Mouse (Mus musculus) neural tube, embryonic 11.5 days (tissue): ENCODE measurements around the gene Zc3h7b. TPM values are rescaled to one million over a fixed set of nuclear protein-coding genes. Genes with fewer than 3 reads are reported as not detected.
A peak's percentile ranks its signal among the peaks of the same experiment; 100 is the strongest.

ENCODE experiments used
- ATAC-seq: fragments of 200-750 bp; cut with Nextera tagmentation; 2 replicates; pipeline ENCODE4 v1.8.0; 2017; ENCODE audit warnings: moderate number of reproducible peaks, mild to moderate bottlenecking, moderate TSS enrichment, moderate library complexity; ENCODE audit not compliant: insufficient read depth, low FRiP score, low TSS enrichment
- DNase-seq: peaks from one replicate; pipeline ENCODE4 v3.0.0-alpha.2; 2015; ENCODE audit warnings: low spot score
- H3K27ac ChIP-seq: fragments of 300-500 bp; sonication (generic); 2 replicates; pipeline ENCODE4 v1.5.1; 2014; ENCODE audit warnings: low read depth, mild to moderate bottlenecking, low read length
- H3K27me3 ChIP-seq: fragments of 300-500 bp; sonication (generic); 2 replicates; pipeline ENCODE4 v1.6.1; 2014; ENCODE audit warnings: mild to moderate bottlenecking, low read length, mixed read lengths; ENCODE audit not compliant: control insufficient read depth, insufficient read depth
- H3K36me3 ChIP-seq: fragments of 300-500 bp; sonication (generic); 2 replicates; pipeline ENCODE4 v1.6.1; 2014; ENCODE audit warnings: mild to moderate bottlenecking, low read length, moderate library complexity, mixed read lengths; ENCODE audit not compliant: control insufficient read depth, insufficient read depth
- H3K4me1 ChIP-seq: fragments of 300-500 bp; sonication (generic); 2 replicates; pipeline ENCODE4 v1.6.1; 2014; ENCODE audit warnings: low read length, mixed read lengths; ENCODE audit not compliant: control insufficient read depth, insufficient read depth
- H3K4me2 ChIP-seq: fragments of 300-500 bp; sonication (generic); 2 replicates; pipeline ENCODE4 v1.6.1; 2014; ENCODE audit warnings: low read depth, mild to moderate bottlenecking, moderate library complexity
- H3K4me3 ChIP-seq: fragments of 300-500 bp; sonication (generic); 2 replicates; pipeline ENCODE4 v1.5.1; 2014; ENCODE audit warnings: low read depth, low read length
- H3K9ac ChIP-seq: fragments of 300-500 bp; sonication (generic); 2 replicates; pipeline ENCODE4 v1.6.1; 2014; ENCODE audit warnings: mild to moderate bottlenecking, low read length
- H3K9me3 ChIP-seq: fragments of 300-500 bp; sonication (generic); 2 replicates; pipeline ENCODE4 v1.6.1; 2016; ENCODE audit warnings: low read length; ENCODE audit not compliant: control insufficient read depth
- WGBS: fragments of 180-500 bp; shearing (Covaris S2); extraction: QIAGEN DNeasy Blood & Tissue Kit; methylation state at CpG from one replicate; pipeline ENCODE4 v1.1.7; 2014; 5-methylcytosine and 5-hydroxymethylcytosine counted together
- polyA plus RNA-seq: library from polyadenylated mRNA; unstranded; fragments of >200 nt; fragmentation: Nextera tagmentation; extraction: Ambion mirVana; gene quantifications from 2 replicates; pipeline ENCODE4 v1.2.1, GENCODE M21; 2014

Zc3h7b gene
- polyA plus RNA-seq, 1 experiment from 2014 or later, result 48.8 TPM

DNA sequence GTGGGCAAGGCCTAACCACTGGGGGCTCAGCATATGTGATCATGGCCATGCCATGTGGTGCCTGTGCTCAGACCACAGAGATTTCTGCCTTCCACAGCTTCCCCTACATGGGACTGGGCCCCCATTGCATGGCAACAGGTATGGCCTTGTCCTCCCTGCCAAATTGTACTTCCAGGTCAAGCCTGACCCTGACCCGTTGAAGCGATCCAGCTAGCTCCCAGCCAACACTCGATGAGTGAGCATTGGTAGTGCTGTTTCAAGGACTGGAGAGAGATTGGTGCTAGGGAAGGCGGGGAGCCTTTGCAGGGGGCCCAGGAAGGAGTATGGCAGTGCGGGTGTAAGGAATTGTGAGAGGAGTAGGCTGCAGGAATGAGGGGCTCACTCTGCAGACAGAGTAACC, 21.6 kb downstream of the Zc3h7b start:
- no peaks in the 10 kb centered on the region for H3K27me3 ChIP-seq
- no peak for ATAC-seq
- 93% methylated on average over 5 of the region's 5 CpGs for WGBS

DNA sequence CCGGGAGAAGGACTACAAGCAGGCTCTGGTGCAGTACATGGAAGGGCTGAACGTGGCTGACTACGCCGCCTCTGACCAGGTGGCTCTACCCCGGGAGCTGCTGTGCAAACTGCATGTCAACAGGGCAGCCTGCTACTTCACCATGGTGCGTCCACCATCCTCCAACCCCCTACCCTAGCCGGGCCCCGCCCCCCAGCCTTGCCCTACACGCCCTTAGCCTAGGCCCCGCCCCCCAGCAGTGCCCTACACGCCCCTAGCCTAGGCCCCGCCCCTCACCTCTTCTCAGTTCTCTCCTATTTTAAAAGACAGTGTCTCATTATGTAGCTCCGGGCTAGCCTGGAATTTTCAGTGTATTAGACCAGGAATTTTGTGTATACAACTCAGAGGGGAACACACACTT, 24.2 kb downstream of the Zc3h7b start:
- Histone ChIP-seq H3K4me3 (no peak overlapping the region), H3K4me2 (no peak overlapping the region), H3K9ac (no peak overlapping the region), H3K27ac (no peak overlapping the region), H3K36me3 (peaks cover 12% of the 10 kb centered on the region), H3K4me1 (peaks cover 10% of the 10 kb centered on the region; the same call in 1 of the 2 replicates), H3K9me3 (no peaks in the 10 kb centered on the region), H3K27me3 (no peaks in the 10 kb centered on the region)
- ATAC-seq, result no peak
- no peak for DNase-seq
- WGBS, result 47% methylated on average over 13 of the region's 13 CpGs

More for the DNA sequence above, 21.6 kb downstream of the Zc3h7b start:
- Histone ChIP-seq H3K27ac (no peak overlapping the region), H3K4me2 (no peak overlapping the region), H3K4me3 (no peak overlapping the region), H3K9me3 (no peaks in the 10 kb centered on the region), H3K9ac (no peak overlapping the region), H3K36me3 (peaks cover 7% of the 10 kb centered on the region; the same call in 1 of the 2 replicates), H3K4me1 (no peaks in the 10 kb centered on the region)
- DNase-seq, result no peak

DNA sequence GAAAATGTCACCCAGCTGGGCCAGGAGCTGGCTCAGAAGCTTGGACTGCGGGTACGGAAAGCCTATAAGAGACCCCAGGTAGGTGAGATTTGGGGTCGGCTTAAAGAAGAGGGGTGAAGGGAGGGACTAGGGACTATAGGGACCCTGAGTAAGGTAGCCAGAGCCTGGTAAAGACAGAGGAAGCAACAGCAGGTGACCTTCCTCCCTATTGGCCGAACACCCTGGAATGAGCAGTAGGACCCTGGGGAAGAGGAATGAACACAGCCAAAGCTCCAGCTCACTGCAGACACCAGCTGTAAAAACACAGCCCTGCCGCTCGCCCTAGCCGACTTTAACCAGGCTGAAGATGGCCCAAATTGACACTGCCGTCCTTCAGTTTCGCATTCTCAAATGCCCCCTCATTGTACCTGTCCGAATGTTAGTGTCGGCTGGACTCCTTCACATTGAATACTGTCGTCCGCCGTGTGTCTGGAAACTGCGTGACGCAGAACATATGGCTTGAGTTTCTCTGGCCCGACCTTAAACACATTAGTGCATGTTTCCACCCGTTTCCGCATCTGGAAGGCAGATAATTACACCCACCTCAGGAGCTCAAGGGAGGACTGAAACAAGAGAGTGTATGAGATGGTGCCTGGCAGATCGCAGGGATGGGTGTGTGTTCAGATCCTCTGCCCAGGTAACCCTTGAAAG, 27.7 kb downstream of the Zc3h7b start:
- Histone ChIP-seq H3K27ac (no peak overlapping the region), H3K9me3 (no peaks in the 10 kb centered on the region), H3K27me3 (no peaks in the 10 kb centered on the region), H3K4me2 (no peak overlapping the region), H3K4me3 (no peak overlapping the region), H3K36me3 (peaks cover 21% of the 10 kb centered on the region), H3K4me1 (peaks cover 10% of the 10 kb centered on the region; the same call in 1 of the 2 replicates), H3K9ac (no peak overlapping the region)
- 66% methylated on average over 20 of the region's 20 CpGs for WGBS
- ATAC-seq, result no peak
- DNase-seq, result peak; percentile 35

DNA sequence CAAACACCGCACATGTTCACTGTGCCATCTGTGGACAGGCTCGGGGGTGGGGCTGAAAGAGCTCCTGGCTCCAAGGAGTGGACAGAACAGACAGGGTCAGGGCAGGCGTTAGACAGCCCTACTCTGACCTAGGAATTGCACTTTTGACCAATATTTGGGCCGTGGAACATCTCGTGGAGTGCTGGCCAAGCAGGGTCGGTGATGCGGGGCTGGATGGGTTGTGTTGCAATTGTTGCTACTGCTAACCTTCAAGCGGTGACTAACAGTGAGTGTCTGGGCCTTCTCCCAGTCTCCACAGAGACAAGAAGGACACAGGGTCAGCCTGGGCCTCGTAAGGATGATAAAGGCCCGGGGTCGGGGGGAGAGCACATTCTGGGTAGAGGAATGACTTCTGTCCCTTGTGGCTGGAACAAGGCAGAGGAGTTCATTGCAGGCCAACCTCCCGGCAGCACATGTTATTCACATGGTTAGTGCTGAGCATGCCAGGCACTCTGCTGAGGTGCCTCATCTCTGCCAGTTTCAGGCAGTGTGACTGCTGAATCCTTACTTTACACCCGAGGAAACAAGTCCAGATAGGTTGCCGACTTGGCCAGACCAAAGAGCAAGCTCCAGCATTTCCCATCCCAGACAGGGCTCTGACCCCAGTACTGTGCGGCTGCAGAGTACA, 29.8 kb downstream of the Zc3h7b start:
- no peak overlapping the region for H3K4me2 ChIP-seq
- ATAC-seq (no peak), DNase-seq (no peak)
- H3K9ac ChIP-seq, result no peak overlapping the region
- no peak overlapping the region for H3K4me3 ChIP-seq
- H3K9me3 ChIP-seq, result no peaks in the 10 kb centered on the region
- H3K27me3 ChIP-seq, result no peaks in the 10 kb centered on the region
- H3K36me3 ChIP-seq, result peaks cover 34% of the 10 kb centered on the region
- H3K27ac ChIP-seq, result no peak overlapping the region
- H3K4me1 ChIP-seq, result peaks cover 10% of the 10 kb centered on the region; the same call in 1 of the 2 replicates
- 91% methylated on average over 15 of the region's 15 CpGs for WGBS

DNA sequence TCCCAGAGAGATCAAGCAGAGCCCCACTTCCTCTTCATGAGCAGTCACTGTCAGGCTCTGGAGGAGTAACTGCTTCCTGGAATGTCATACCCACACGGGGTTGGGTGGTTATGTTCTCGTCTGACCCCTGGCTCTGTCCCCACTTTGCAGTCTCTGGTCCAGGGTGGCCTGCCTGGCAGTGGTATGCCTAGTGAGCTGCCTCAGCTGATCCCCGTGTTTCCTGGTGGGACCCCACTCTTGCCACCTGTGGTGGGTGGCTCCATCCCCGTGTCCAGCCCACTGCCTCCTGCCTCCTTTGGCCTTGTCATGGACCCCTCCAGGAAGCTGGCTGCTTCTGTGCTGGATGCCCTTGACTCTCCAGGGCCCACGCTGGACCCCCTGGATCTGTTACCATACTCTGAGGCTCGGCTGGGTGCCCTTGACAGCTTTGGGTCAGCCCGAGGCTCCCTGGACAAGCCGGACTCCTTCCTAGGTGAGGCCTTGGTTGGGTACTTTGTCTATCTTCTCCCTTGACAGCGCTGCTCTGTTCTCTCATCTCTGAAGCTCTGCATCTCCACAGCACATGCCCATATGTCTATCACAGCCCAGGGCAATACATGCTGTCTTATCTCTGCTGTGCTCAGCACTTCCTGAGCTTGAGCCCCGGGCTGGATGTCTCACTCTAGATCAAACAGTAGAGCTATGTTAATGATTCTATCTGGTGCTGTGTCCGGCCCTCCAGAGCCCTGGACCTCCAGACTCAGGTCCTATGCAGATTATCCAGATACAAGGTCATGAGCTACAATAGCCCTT, 32.0 kb downstream of the Zc3h7b start:
- Histone ChIP-seq H3K36me3 (peaks cover 38% of the 10 kb centered on the region), H3K27me3 (no peaks in the 10 kb centered on the region), H3K27ac (no peak overlapping the region), H3K9ac (no peak overlapping the region), H3K4me1 (peaks cover 10% of the 10 kb centered on the region; the same call in 1 of the 2 replicates), H3K9me3 (no peaks in the 10 kb centered on the region), H3K4me2 (no peak overlapping the region), H3K4me3 (no peak overlapping the region)
- WGBS, result 92% methylated on average over 11 of the region's 11 CpGs
- no peak for ATAC-seq
- no peak for DNase-seq

DNA sequence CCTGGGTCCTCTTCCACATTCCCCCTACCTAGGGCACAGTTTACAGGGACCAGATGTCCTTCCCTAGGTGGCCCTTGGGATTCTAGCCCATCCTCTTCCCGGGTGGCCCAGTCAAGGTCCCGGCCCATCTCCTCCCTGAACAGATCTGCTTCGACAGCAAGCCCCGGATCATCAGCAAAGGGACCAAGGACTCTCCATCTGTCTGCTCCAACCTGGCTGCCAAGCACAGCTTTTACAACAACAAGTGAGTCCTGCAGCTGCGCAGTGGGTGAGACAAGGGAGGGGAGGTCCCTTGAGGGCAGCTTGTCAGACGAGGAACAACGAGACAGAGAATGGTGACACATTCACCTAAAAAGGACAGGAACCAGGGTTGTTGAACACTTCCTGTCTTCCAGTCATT, 37.0 kb downstream of the Zc3h7b start:
- peaks cover 44% of the 10 kb centered on the region for H3K36me3 ChIP-seq
- no peak overlapping the region for H3K4me2 ChIP-seq
- DNase-seq, result no peak
- ATAC-seq, result no peak
- H3K27me3 ChIP-seq, result no peaks in the 10 kb centered on the region
- H3K9ac ChIP-seq, result no peak overlapping the region
- no peak overlapping the region for H3K27ac ChIP-seq
- no peak overlapping the region for H3K4me3 ChIP-seq
- 87% methylated on average over 7 of the region's 7 CpGs for WGBS
- no peaks in the 10 kb centered on the region for H3K9me3 ChIP-seq
- no peaks in the 10 kb centered on the region for H3K4me1 ChIP-seq

DNA sequence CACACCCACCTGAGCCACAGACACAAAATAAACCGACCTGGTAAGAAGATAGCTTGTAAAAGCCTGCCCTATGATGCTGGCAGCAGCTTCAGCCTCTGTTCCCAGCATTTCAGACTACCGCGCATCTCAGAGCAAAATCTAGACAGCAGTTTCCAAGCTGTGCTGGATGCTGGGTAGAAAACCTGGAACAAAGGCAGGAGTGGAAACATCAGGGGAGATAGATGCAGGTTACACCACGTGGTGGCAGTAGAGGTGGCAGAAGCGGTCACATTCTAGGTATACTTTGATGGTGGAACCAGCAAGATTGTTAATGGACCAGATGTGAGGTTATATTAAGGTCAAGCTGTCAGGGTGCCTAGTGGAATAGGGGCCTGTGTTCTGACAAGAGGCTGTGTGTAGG, 39.9 kb downstream of the Zc3h7b start:
- Histone ChIP-seq H3K36me3 (peaks cover 33% of the 10 kb centered on the region), H3K27me3 (no peaks in the 10 kb centered on the region), H3K9me3 (no peaks in the 10 kb centered on the region), H3K4me1 (no peaks in the 10 kb centered on the region), H3K4me2 (no peak overlapping the region), H3K27ac (no peak overlapping the region), H3K4me3 (no peak overlapping the region), H3K9ac (no peak overlapping the region)
- no peak for ATAC-seq
- WGBS, result 71% methylated on average over 5 of the region's 5 CpGs
- no peak for DNase-seq

DNA sequence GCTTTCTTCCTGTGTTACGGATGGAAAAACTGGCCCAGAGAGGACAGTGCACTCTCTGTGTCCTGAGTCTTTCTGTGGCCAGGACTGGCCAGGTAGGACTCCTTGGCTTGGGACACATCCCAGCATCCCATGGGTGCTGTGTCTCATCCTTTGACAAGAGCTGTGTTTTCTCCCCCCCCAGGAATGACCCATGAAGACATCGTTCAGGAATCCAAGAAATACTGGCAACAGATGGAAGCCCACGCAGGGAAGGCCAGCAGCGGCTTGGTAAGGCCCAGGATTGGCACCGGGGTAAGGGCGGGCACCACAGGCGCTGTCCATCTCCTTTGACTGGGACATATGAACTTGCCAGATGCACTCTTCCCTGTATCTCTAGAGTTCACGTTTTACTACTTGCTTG, 40.8 kb downstream of the Zc3h7b start:
- WGBS, result 95% methylated on average over 8 of the region's 8 CpGs
- DNase-seq (no peak), ATAC-seq (no peak)
- no peak overlapping the region for H3K9ac ChIP-seq
- no peaks in the 10 kb centered on the region for H3K9me3 ChIP-seq
- H3K36me3 ChIP-seq, result peaks cover 31% of the 10 kb centered on the region
- H3K4me2 ChIP-seq, result no peak overlapping the region
- no peak overlapping the region for H3K27ac ChIP-seq
- H3K4me1 ChIP-seq, result no peaks in the 10 kb centered on the region
- no peaks in the 10 kb centered on the region for H3K27me3 ChIP-seq
- no peak overlapping the region for H3K4me3 ChIP-seq
